Mouse (Mus musculus) embryo, embryonic 10.5 days (tissue): ENCODE results near the gene Krtap31-2.

Experiments used
- DNase-seq: peaks from one replicate; pipeline ENCODE4 v3.0.0-alpha.2; 2015; ENCODE audit warnings: low spot score

The Krtap31-2 gene

GRCm38 (mm10) chr11:99935991-99936390 lies at the start of gene Krtap31-2:
TSS of gene Krtap31-2 (plus strand) at chr11:99936291.
- no peak for DNase-seq

GRCm38 (mm10) chr11:99907620-99908019 lies 28.5 kb upstream of the Krtap31-2 start, which contains the start of gene Krtap31-1:
TSS of gene Krtap31-1 (plus strand) at chr11:99907920.
- no peak for DNase-seq

GRCm38 (mm10) chr11:99914451-99914850 lies 21.6 kb upstream of the Krtap31-2 start, which contains the start of gene Gm11565:
TSS of gene Gm11565 (plus strand) at chr11:99914751.
- DNase-seq: no peak

- no peak for DNase-seq
These were observed 1.7 kb downstream of the Krtap31-2 start for GRCm38 (mm10) chr11:99937751-99938264.

GRCm38 (mm10) chr11:99948175-99948574 lies 12.1 kb downstream of the Krtap31-2 start, which contains the start of gene Krtap9-5:
TSS of gene Krtap9-5 (plus strand) at chr11:99948475.
- DNase-seq: no peak

GRCm38 (mm10) chr11:99964213-99964612 lies 28.1 kb downstream of the Krtap31-2 start:
- DNase-seq: peak; percentile 21

- DNase-seq: no peak
These were observed 29.9 kb downstream of the Krtap31-2 start for GRCm38 (mm10) chr11:99965961-99966360.

GRCm38 (mm10) chr11:99978953-99979352 lies 42.9 kb downstream of the Krtap31-2 start, which contains the start of gene Krtap29-1:
TSS of gene Krtap29-1 (minus strand) at chr11:99979053.
- DNase-seq: no peak

- no peak for DNase-seq
These were observed 46.6 kb downstream of the Krtap31-2 start for GRCm38 (mm10) chr11:99982731-99983130.

GRCm38 (mm10) chr11:99983442-99983841 lies 47.4 kb downstream of the Krtap31-2 start:
- DNase-seq: no peak

GRCm38 (mm10) chr11:99985291-99986092 lies 49.4 kb downstream of the Krtap31-2 start:
- DNase-seq: no peak

- no peak for DNase-seq
These were observed 50.1 kb downstream of the Krtap31-2 start, which contains the start of gene Krtap16-1 for GRCm38 (mm10) chr11:99986180-99986647. TSS of gene Krtap16-1 (minus strand) at chr11:99986597.
